Mouse (Mus musculus) ovary, postnatal 36 days (tissue): ENCODE measurements at regions not wholly inside any gene's neighbourhood (a gene's known extent, or its start where the extent isn't known, plus 50 kb on each side); places are given as distances from the start of the nearest gene placed in this dataset.
A peak's percentile ranks its signal among the peaks of the same experiment; 100 is the strongest.

Experiments used
- DNase-seq: peaks from one replicate; pipeline ENCODE4 v3.0.0; 2022; ENCODE audit warnings: low spot score, mixed read lengths

- peak; percentile 65 for DNase-seq
Observed at GRCm38 (mm10) chr14:25371661-25372060, 87.3 kb upstream of the Zmiz1 start.

- DNase-seq = no peak
Observed at GRCm38 (mm10) chr14:25372581-25372980, 86.4 kb upstream of the Zmiz1 start.

GRCm38 (mm10) chr14:25373167-25373566, 85.8 kb upstream of the Zmiz1 start:
- no peak for DNase-seq

- DNase-seq = no peak
Observed at GRCm38 (mm10) chr14:25375001-25375400, 84.0 kb upstream of the Zmiz1 start.

- DNase-seq = no peak
Observed at GRCm38 (mm10) chr14:25377091-25377490, 81.9 kb upstream of the Zmiz1 start.

- no peak for DNase-seq
Observed at GRCm38 (mm10) chr14:25377554-25377899, 81.5 kb upstream of the Zmiz1 start.

- DNase-seq = peak; percentile 81
Observed at GRCm38 (mm10) chr14:25377900-25378716, 80.9 kb upstream of the Zmiz1 start.

GRCm38 (mm10) chr14:25378717-25379224, 80.2 kb upstream of the Zmiz1 start:
- DNase-seq = no peak

- DNase-seq = no peak
Observed at GRCm38 (mm10) chr14:25383169-25383824, 75.7 kb upstream of the Zmiz1 start.

- no peak for DNase-seq
Observed at GRCm38 (mm10) chr14:25385644-25386043, 73.3 kb upstream of the Zmiz1 start.

GRCm38 (mm10) chr14:25387780-25388179, 71.2 kb upstream of the Zmiz1 start:
- DNase-seq = peak; percentile 54

- DNase-seq = no peak
Observed at GRCm38 (mm10) chr14:25389314-25389713, 69.7 kb upstream of the Zmiz1 start.

GRCm38 (mm10) chr14:25392412-25392811, 66.6 kb upstream of the Zmiz1 start:
- no peak for DNase-seq

GRCm38 (mm10) chr14:25392940-25393339, 66.0 kb upstream of the Zmiz1 start:
- DNase-seq = no peak

GRCm38 (mm10) chr14:25394931-25395330, 64.1 kb upstream of the Zmiz1 start:
- no peak for DNase-seq

- peak; percentile 64 for DNase-seq
Observed at GRCm38 (mm10) chr14:25396990-25397531, 61.9 kb upstream of the Zmiz1 start.

GRCm38 (mm10) chr14:25397751-25398150, 61.2 kb upstream of the Zmiz1 start:
- no peak for DNase-seq

- DNase-seq = no peak
Observed at GRCm38 (mm10) chr14:25398745-25399144, 60.2 kb upstream of the Zmiz1 start.

GRCm38 (mm10) chr14:25399286-25399685, 59.7 kb upstream of the Zmiz1 start:
- no peak for DNase-seq

- no peak for DNase-seq
Observed at GRCm38 (mm10) chr14:25401104-25401963, 57.7 kb upstream of the Zmiz1 start.

GRCm38 (mm10) chr14:25402409-25402808, 56.6 kb upstream of the Zmiz1 start:
- no peak for DNase-seq

- peak; percentile 44 for DNase-seq
Observed at GRCm38 (mm10) chr14:25405191-25405590, 53.8 kb upstream of the Zmiz1 start.
